Mouse (Mus musculus): Measurements from ENCODE around the gene Eif4g2.

GRCm38 (mm10) chr7:111122531-111123130 lies 39.8 kb upstream of the Eif4g2 start:
- TF ChIP-seq POLR2A (IDR thresholded peaks at IDR 0.05; ENCODE audit: low read depth, low read length), result peak; percentile 97
- no peak for TF ChIP-seq CTCF (conservative IDR thresholded peaks at IDR 0.05; ENCODE audit: insufficient read depth, insufficient read length, low read depth, low read length)

Data from kidney, adult 2 months (tissue).